Mouse (Mus musculus): ENCODE results near the gene Olfr49. TPM values are rescaled to one million over a fixed set of nuclear protein-coding genes. Genes with fewer than 3 reads are reported as not detected.

Olfr49 gene
- polyA plus RNA-seq, 1 experiment: not detected

- DNase-seq (ENCODE audit: extremely low spot score in 1 of 2, low spot score in 1 of 2): no peak
These were observed 22.1 kb downstream of the Olfr49 start for GRCm38 (mm10) chr14:54262622-54263021.

GRCm38 (mm10) chr14:54261386-54261785 lies 23.4 kb downstream of the Olfr49 start:
- DNase-seq (ENCODE audit: extremely low spot score in 1 of 2, low spot score in 1 of 2): no peak

- DNase-seq (ENCODE audit: extremely low spot score in 1 of 2, low spot score in 1 of 2): no peak
These were observed 24.5 kb downstream of the Olfr49 start for GRCm38 (mm10) chr14:54260196-54260595.

GRCm38 (mm10) chr14:54259722-54260085 lies 25.0 kb downstream of the Olfr49 start:
- DNase-seq (ENCODE audit: extremely low spot score in 1 of 2, low spot score in 1 of 2): no peak

- DNase-seq (ENCODE audit: extremely low spot score in 1 of 2, low spot score in 1 of 2): peak; percentile 50 to 84
These were observed 25.6 kb downstream of the Olfr49 start for GRCm38 (mm10) chr14:54259003-54259721.

GRCm38 (mm10) chr14:54258131-54258670 lies 26.5 kb downstream of the Olfr49 start:
- DNase-seq (ENCODE audit: extremely low spot score in 1 of 2, low spot score in 1 of 2): no peak

- DNase-seq (ENCODE audit: extremely low spot score in 1 of 2, low spot score in 1 of 2): no peak
These were observed 30.0 kb downstream of the Olfr49 start for GRCm38 (mm10) chr14:54254670-54255202.

GRCm38 (mm10) chr14:54253741-54254291 lies 30.9 kb downstream of the Olfr49 start, which contains the start of the genes Dad1 and Abhd4:
Gene Dad1, minus strand, starts transcription at chr14:54254104.
Gene Abhd4, plus strand, starts transcription at chr14:54254188.
- peak; percentile 96 to 99 for DNase-seq (ENCODE audit: extremely low spot score in 1 of 2, low spot score in 1 of 2)

- DNase-seq (ENCODE audit: extremely low spot score in 1 of 2, low spot score in 1 of 2): no peak
These were observed 34.6 kb downstream of the Olfr49 start for GRCm38 (mm10) chr14:54250122-54250521.

- no peak for DNase-seq (ENCODE audit: extremely low spot score in 1 of 2, low spot score in 1 of 2)
These were observed 35.4 kb downstream of the Olfr49 start for GRCm38 (mm10) chr14:54249326-54249725.

GRCm38 (mm10) chr14:54246232-54246631 lies 38.5 kb downstream of the Olfr49 start:
- no peak for DNase-seq (ENCODE audit: extremely low spot score in 1 of 2, low spot score in 1 of 2)

- DNase-seq (ENCODE audit: extremely low spot score in 1 of 2, low spot score in 1 of 2): no peak
These were observed 40.6 kb downstream of the Olfr49 start for GRCm38 (mm10) chr14:54244183-54244582.

- no peak for DNase-seq (ENCODE audit: extremely low spot score in 1 of 2, low spot score in 1 of 2)
These were observed 44.2 kb downstream of the Olfr49 start for GRCm38 (mm10) chr14:54240542-54240941.

GRCm38 (mm10) chr14:54239002-54239736 lies 45.6 kb downstream of the Olfr49 start:
- peak; percentile 56 to 94 for DNase-seq (ENCODE audit: extremely low spot score in 1 of 2, low spot score in 1 of 2)

GRCm38 (mm10) chr14:54236881-54237280 lies 47.9 kb downstream of the Olfr49 start:
- DNase-seq (ENCODE audit: extremely low spot score in 1 of 2, low spot score in 1 of 2): no peak

GRCm38 (mm10) chr14:54235825-54236540 lies 48.8 kb downstream of the Olfr49 start:
- DNase-seq (ENCODE audit: extremely low spot score in 1 of 2, low spot score in 1 of 2): no peak

GRCm38 (mm10) chr14:54234231-54235040 lies 50.3 kb downstream of the Olfr49 start:
- DNase-seq (ENCODE audit: extremely low spot score in 1 of 2, low spot score in 1 of 2): no peak

GRCm38 (mm10) chr14:54233559-54234143 lies 51.1 kb downstream of the Olfr49 start:
- no peak for DNase-seq (ENCODE audit: extremely low spot score in 1 of 2, low spot score in 1 of 2)

All from frontal cortex, adult 2 months (tissue).